Mouse (Mus musculus) cerebellum, adult 18-20 months (tissue): Measurements from ENCODE around the gene 6330403K07Rik.
A peak's percentile ranks its signal among the peaks of the same experiment; 100 is the strongest.

Experiments used
- DNase-seq, 2 experiments: peaks; one replicate each; pipeline ENCODE4 v3.0.0; 2021

6330403K07Rik gene

GRCm38 (mm10) chr11:70982557-70983228 is 50.6 kb downstream of the 6330403K07Rik start, which contains the start of gene C1qbp:
Gene C1qbp, minus strand, starts transcription at chr11:70983026.
- peak; percentile 95 to 97 for DNase-seq

GRCm38 (mm10) chr11:70982030-70982429 is 51.3 kb downstream of the 6330403K07Rik start:
- DNase-seq, result no peak
